Mouse (Mus musculus) lung, embryonic 16.5 days (tissue): ENCODE data around the gene Btbd1. TPM values are rescaled to one million over a fixed set of nuclear protein-coding genes. Genes with fewer than 3 reads are reported as not detected.
"Not testable (repeated sequence)": the region's sequence is repeated elsewhere in the genome, so short reads cannot be mapped to it uniquely, and the experiment has no call there.

Experiments
- ATAC-seq: fragments of 200-750 bp; cut with Nextera tagmentation; 2 replicates; pipeline ENCODE4 v1.8.0; 2017; ENCODE audit warnings: low read depth, mild to moderate bottlenecking, moderate library complexity
- H3K27ac ChIP-seq: fragments of 300-500 bp; sonication (generic); 2 replicates; pipeline ENCODE4 v1.5.1; 2014; ENCODE audit warnings: mild to moderate bottlenecking, control low read depth, low read length
- H3K27me3 ChIP-seq: fragments of 300-500 bp; sonication (generic); 2 replicates; pipeline ENCODE4 v1.6.1; 2014; ENCODE audit warnings: low read depth, low read length, mixed read lengths; ENCODE audit not compliant: control insufficient read depth, insufficient read depth
- H3K36me3 ChIP-seq: fragments of 300-500 bp; sonication (generic); 2 replicates; pipeline ENCODE4 v1.6.1; 2014; ENCODE audit warnings: low read length; ENCODE audit not compliant: control insufficient read depth, insufficient read depth
- H3K4me1 ChIP-seq: fragments of 300-500 bp; sonication (generic); replicated peaks from 2 replicates; pipeline ENCODE4 v1.6.1; 2014; ENCODE audit warnings: low read length, mixed read lengths; ENCODE audit not compliant: control insufficient read depth, insufficient read depth
- H3K4me2 ChIP-seq: fragments of 300-500 bp; sonication (generic); 2 replicates; pipeline ENCODE4 v1.6.1; 2014; ENCODE audit warnings: low read depth, low read length, control low read depth
- H3K4me3 ChIP-seq: fragments of 300-500 bp; sonication (generic); 2 replicates; pipeline ENCODE4 v1.5.1; 2014; ENCODE audit warnings: mild to moderate bottlenecking, low read length, control low read depth
- H3K9ac ChIP-seq: fragments of 300-500 bp; sonication (generic); 2 replicates; pipeline ENCODE4 v1.6.1; 2014; ENCODE audit warnings: low read length, control low read depth
- H3K9me3 ChIP-seq: fragments of 300-500 bp; sonication (generic); 2 replicates; pipeline ENCODE4 v1.6.1; 2016; ENCODE audit warnings: low read length; ENCODE audit not compliant: control insufficient read depth
- WGBS: fragments of 180-500 bp; shearing (Covaris S2); extraction: QIAGEN DNeasy Blood & Tissue Kit; methylation state at CpG from one replicate; pipeline ENCODE4 v1.1.7; 2014; 5-methylcytosine and 5-hydroxymethylcytosine counted together
- polyA plus RNA-seq: library from polyadenylated mRNA; unstranded; fragments of >200 nt; fragmentation: Nextera tagmentation; extraction: Ambion mirVana; gene quantifications from 2 replicates; pipeline ENCODE4 v1.2.1, GENCODE M21; 2015

Gene Btbd1
- polyA plus RNA-seq, 1 experiment from 2014 or later, result 50.0 TPM

- H3K9me3 ChIP-seq, result no peaks in the 10 kb centered on the region
- no peak overlapping the region for H3K9ac ChIP-seq
- H3K27me3 ChIP-seq, result no peaks in the 10 kb centered on the region
- H3K4me3 ChIP-seq, result no peak overlapping the region
- H3K36me3 ChIP-seq, result no peaks in the 10 kb centered on the region
- 69% methylated on average over 3 of the region's 3 CpGs for WGBS
- H3K4me1 ChIP-seq, result no peaks in the 10 kb centered on the region
- H3K27ac ChIP-seq, result no peak overlapping the region
- H3K4me2 ChIP-seq, result no peak overlapping the region
- ATAC-seq, result no peak
Measured at GRCm38 (mm10) chr7:81845313-81845712, 16.1 kb upstream of the Btbd1 start.

- Histone ChIP-seq H3K4me2 (no peak overlapping the region), H3K27me3 (no peaks in the 10 kb centered on the region), H3K36me3 (no peaks in the 10 kb centered on the region), H3K4me1 (no peaks in the 10 kb centered on the region), H3K9ac (no peak overlapping the region), H3K9me3 (no peaks in the 10 kb centered on the region), H3K4me3 (no peak overlapping the region), H3K27ac (no peak overlapping the region)
- 65% methylated on average over 11 of the region's 11 CpGs for WGBS
- ATAC-seq, result no peak
Measured at GRCm38 (mm10) chr7:81844801-81845200, 15.6 kb upstream of the Btbd1 start.

- no peak overlapping the region for H3K9ac ChIP-seq
- H3K4me3 ChIP-seq, result no peak overlapping the region
- no peak overlapping the region for H3K4me2 ChIP-seq
- WGBS, result 72% methylated on average over 8 of the region's 8 CpGs
- H3K9me3 ChIP-seq, result no peaks in the 10 kb centered on the region
- no peak overlapping the region for H3K27ac ChIP-seq
- no peaks in the 10 kb centered on the region for H3K27me3 ChIP-seq
- H3K4me1 ChIP-seq, result no peaks in the 10 kb centered on the region
- H3K36me3 ChIP-seq, result no peaks in the 10 kb centered on the region
- ATAC-seq, result no peak
Measured at GRCm38 (mm10) chr7:81843903-81844302, 14.7 kb upstream of the Btbd1 start.

GRCm38 (mm10) chr7:81842998-81843397 lies 13.8 kb upstream of the Btbd1 start:
- no peaks in the 10 kb centered on the region for H3K9me3 ChIP-seq
- H3K36me3 ChIP-seq, result no peaks in the 10 kb centered on the region
- H3K4me1 ChIP-seq, result no peaks in the 10 kb centered on the region
- H3K27me3 ChIP-seq, result no peaks in the 10 kb centered on the region
- H3K9ac ChIP-seq, result no peak overlapping the region
- no peak overlapping the region for H3K4me2 ChIP-seq
- H3K4me3 ChIP-seq, result no peak overlapping the region
- WGBS, result 32% methylated on average over 1 of the region's 1 CpGs
- H3K27ac ChIP-seq, result no peak overlapping the region
- no peak for ATAC-seq

GRCm38 (mm10) chr7:81842141-81842540 lies 12.9 kb upstream of the Btbd1 start:
- Histone ChIP-seq H3K9ac (no peak overlapping the region), H3K4me1 (no peaks in the 10 kb centered on the region), H3K27ac (no peak overlapping the region), H3K27me3 (no peaks in the 10 kb centered on the region), H3K4me2 (no peak overlapping the region), H3K36me3 (no peaks in the 10 kb centered on the region), H3K9me3 (no peaks in the 10 kb centered on the region), H3K4me3 (no peak overlapping the region)
- no peak for ATAC-seq
- WGBS, result 68% methylated on average over 7 of the region's 7 CpGs

GRCm38 (mm10) chr7:81841439-81841838 lies 12.2 kb upstream of the Btbd1 start:
- no peak for ATAC-seq
- no peaks in the 10 kb centered on the region for H3K27me3 ChIP-seq
- no peak overlapping the region for H3K4me2 ChIP-seq
- H3K4me3 ChIP-seq, result no peak overlapping the region
- H3K4me1 ChIP-seq, result no peaks in the 10 kb centered on the region
- no peak overlapping the region for H3K27ac ChIP-seq
- no peak overlapping the region for H3K9ac ChIP-seq
- H3K36me3 ChIP-seq, result no peaks in the 10 kb centered on the region
- no peaks in the 10 kb centered on the region for H3K9me3 ChIP-seq
- WGBS, result 69% methylated on average over 6 of the region's 6 CpGs

- ATAC-seq, result no peak
- no peaks in the 10 kb centered on the region for H3K9me3 ChIP-seq
- no peaks in the 10 kb centered on the region for H3K36me3 ChIP-seq
- no peaks in the 10 kb centered on the region for H3K4me1 ChIP-seq
- H3K27me3 ChIP-seq, result no peaks in the 10 kb centered on the region
- H3K27ac ChIP-seq, result no peak overlapping the region
- H3K9ac ChIP-seq, result no peak overlapping the region
- no peak overlapping the region for H3K4me2 ChIP-seq
- 66% methylated on average over 7 of the region's 7 CpGs for whole genome bisulfite sequencing
- H3K4me3 ChIP-seq, result no peak overlapping the region
Measured at GRCm38 (mm10) chr7:81840661-81841181, 11.5 kb upstream of the Btbd1 start.

- ATAC-seq, result no peak
- H3K9ac ChIP-seq, result no peak overlapping the region
- H3K27ac ChIP-seq, result no peak overlapping the region
- no peaks in the 10 kb centered on the region for H3K27me3 ChIP-seq
- H3K4me2 ChIP-seq, result no peak overlapping the region
- H3K9me3 ChIP-seq, result no peaks in the 10 kb centered on the region
- no peaks in the 10 kb centered on the region for H3K36me3 ChIP-seq
- no peaks in the 10 kb centered on the region for H3K4me1 ChIP-seq
- H3K4me3 ChIP-seq, result no peak overlapping the region
- 47% methylated on average over 6 of the region's 6 CpGs for WGBS
Measured at GRCm38 (mm10) chr7:81839746-81840145, 10.5 kb upstream of the Btbd1 start.

GRCm38 (mm10) chr7:81837771-81838170 lies 8.5 kb upstream of the Btbd1 start:
- H3K9ac ChIP-seq, H3K4me2 ChIP-seq, H3K27ac ChIP-seq, H3K9me3 ChIP-seq, H3K4me3 ChIP-seq, H3K36me3 ChIP-seq, H3K4me1 ChIP-seq, H3K27me3 ChIP-seq, ATAC-seq: not testable (repeated sequence)
- 85% methylated on average over 5 of the region's 5 CpGs for WGBS

GRCm38 (mm10) chr7:81835430-81835829 lies 6.2 kb upstream of the Btbd1 start:
- Histone ChIP-seq H3K9ac (no peak overlapping the region), H3K4me3 (no peak overlapping the region), H3K4me1 (no peaks in the 10 kb centered on the region), H3K27me3 (no peaks in the 10 kb centered on the region), H3K9me3 (no peaks in the 10 kb centered on the region), H3K36me3 (no peaks in the 10 kb centered on the region), H3K4me2 (no peak overlapping the region), H3K27ac (no peak overlapping the region)
- WGBS, result 86% methylated on average over 5 of the region's 5 CpGs
- ATAC-seq, result no peak
